Mouse (Mus musculus): Measurements from ENCODE around the gene Dera. TPM values are rescaled to one million over a fixed set of nuclear protein-coding genes. Genes with fewer than 3 reads are reported as not detected.

The Dera gene
- polyA plus RNA-seq, 1 experiment from 2014 or later: 65.1 TPM

DNA sequence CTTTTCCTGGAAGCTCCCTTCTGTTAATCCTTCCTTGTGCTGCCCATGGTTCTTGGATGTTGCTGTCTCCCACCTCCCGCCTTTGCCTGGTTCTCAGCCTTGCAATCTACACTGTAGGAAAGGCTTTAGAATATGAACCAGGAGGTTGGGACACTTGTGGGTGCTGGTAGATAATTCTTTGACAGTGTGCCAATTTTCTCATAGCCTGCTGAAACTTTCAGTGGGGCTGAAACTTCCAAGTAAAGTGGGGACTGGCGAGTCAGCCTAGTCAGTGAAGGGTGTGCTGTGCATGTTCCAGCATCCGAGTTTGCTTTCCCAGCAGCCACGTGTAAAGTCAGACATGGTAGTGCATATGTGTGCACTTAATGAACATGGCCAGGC, 2.1 kb upstream of the Dera start:
- no peaks in the 10 kb centered on the region for H3K27me3 ChIP-seq (ENCODE audit: control insufficient read depth, insufficient read depth, low read depth, low read length)
- H3K4me2 ChIP-seq (ENCODE audit: low read depth, low read length): no peak overlapping the region
- peaks cover 4% of the 10 kb centered on the region for H3K4me1 ChIP-seq (replicated peaks; ENCODE audit: control insufficient read depth, insufficient read depth, low read length)
- no peak overlapping the region for H3K9ac ChIP-seq (ENCODE audit: low read length)
- no peak for ATAC-seq (ENCODE audit: low read depth)
- 78% methylated on average over 4 of the region's 4 CpGs for WGBS
- no peak overlapping the region for H3K4me3 ChIP-seq (ENCODE audit: low read length)
- H3K9me3 ChIP-seq (ENCODE audit: control insufficient read depth, low read length): no peaks in the 10 kb centered on the region
- H3K36me3 ChIP-seq (ENCODE audit: control insufficient read depth, insufficient read depth, low read length): peaks cover 27% of the 10 kb centered on the region
- no peak overlapping the region for H3K27ac ChIP-seq (ENCODE audit: low read length)

DNA sequence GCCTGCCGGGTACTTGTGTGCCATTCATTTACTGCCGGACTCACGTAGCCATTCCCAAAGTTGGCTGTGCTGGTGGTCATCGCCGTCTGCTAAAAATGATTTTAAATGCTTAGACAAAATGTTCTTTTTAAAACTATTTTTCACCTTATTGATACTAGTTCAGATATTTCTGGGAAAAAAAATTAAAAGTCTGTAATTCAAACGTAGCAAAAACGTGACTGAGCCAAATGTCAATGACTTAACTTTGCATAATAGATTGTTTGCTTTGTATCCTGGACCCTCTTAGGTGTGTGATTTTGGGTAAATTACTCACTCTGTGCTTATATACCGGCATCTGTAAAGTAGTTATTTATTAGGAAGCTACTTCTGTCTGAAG, 499 bp downstream of the Dera start:
- peak overlapping the region; percentile 43; the same call in 1 of the 2 replicates for H3K27ac ChIP-seq (ENCODE audit: low read length)
- H3K4me3 ChIP-seq (ENCODE audit: low read length): peak overlapping the region; percentile 86
- peaks cover 10% of the 10 kb centered on the region for H3K36me3 ChIP-seq (ENCODE audit: control insufficient read depth, insufficient read depth, low read length)
- peaks cover 4% of the 10 kb centered on the region for H3K4me1 ChIP-seq (replicated peaks; ENCODE audit: control insufficient read depth, insufficient read depth, low read length)
- H3K4me2 ChIP-seq (ENCODE audit: low read depth, low read length): peak overlapping the region; percentile 77
- no peaks in the 10 kb centered on the region for H3K9me3 ChIP-seq (ENCODE audit: control insufficient read depth, low read length)
- H3K9ac ChIP-seq (ENCODE audit: low read length): peak overlapping the region; percentile 81
- no peaks in the 10 kb centered on the region for H3K27me3 ChIP-seq (ENCODE audit: control insufficient read depth, insufficient read depth, low read depth, low read length)
- WGBS: 1% methylated on average over 8 of the region's 8 CpGs
- ATAC-seq (ENCODE audit: low read depth): no peak

DNA sequence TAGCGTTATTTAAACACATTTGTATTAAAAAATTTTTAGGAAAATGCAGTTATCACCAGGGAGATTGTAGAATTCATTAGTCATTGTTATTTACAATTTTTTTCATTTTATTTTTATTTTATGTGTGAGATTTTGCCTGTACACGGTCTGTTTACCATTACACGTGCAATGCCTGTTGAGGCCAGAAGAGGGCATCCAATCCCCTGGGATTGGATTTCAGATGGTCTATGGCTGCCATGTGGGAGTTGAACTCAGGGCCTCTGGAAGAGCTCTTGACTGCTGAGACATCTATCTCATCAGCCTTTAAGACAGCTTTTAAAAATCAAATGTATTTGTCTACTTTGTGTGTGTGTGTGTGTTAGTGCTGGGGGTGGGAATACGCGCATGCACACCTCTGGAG, 2.0 kb downstream of the Dera start:
- peaks cover 4% of the 10 kb centered on the region for H3K4me1 ChIP-seq (replicated peaks; ENCODE audit: control insufficient read depth, insufficient read depth, low read length)
- H3K9me3 ChIP-seq (ENCODE audit: control insufficient read depth, low read length): no peaks in the 10 kb centered on the region
- peaks cover 2% of the 10 kb centered on the region; the same call in 1 of the 2 replicates for H3K36me3 ChIP-seq (ENCODE audit: control insufficient read depth, insufficient read depth, low read length)
- 66% methylated on average over 5 of the region's 5 CpGs for WGBS
- no peak overlapping the region for H3K27ac ChIP-seq (ENCODE audit: low read length)
- no peaks in the 10 kb centered on the region for H3K27me3 ChIP-seq (ENCODE audit: control insufficient read depth, insufficient read depth, low read depth, low read length)
- no peak overlapping the region for H3K9ac ChIP-seq (ENCODE audit: low read length)
- H3K4me2 ChIP-seq (ENCODE audit: low read depth, low read length): no peak overlapping the region
- no peak for ATAC-seq (ENCODE audit: low read depth)
- H3K4me3 ChIP-seq (ENCODE audit: low read length): no peak overlapping the region

DNA sequence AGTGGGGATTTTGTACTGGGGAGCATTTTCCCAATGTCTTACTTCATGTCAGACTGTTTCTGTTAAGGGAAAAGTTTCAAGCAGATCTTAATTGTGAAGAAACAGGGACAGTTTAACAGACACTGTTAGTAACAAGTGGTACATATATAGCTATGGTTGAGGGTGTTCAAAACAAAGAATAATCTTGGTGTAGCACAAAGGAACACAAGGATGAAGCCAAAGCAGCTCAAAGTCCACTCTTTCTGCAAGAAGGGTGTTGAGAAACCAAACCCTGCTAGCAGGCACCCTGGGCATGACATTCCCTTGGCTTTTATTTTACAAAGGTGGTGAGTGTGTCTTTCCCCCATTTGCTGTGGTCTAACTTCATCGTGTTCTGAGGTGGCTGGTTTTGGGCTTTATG, 3.5 kb downstream of the Dera start:
- H3K9me3 ChIP-seq (ENCODE audit: control insufficient read depth, low read length): no peaks in the 10 kb centered on the region
- H3K4me2 ChIP-seq (ENCODE audit: low read depth, low read length): no peak overlapping the region
- H3K9ac ChIP-seq (ENCODE audit: low read length): no peak overlapping the region
- no peak overlapping the region for H3K4me3 ChIP-seq (ENCODE audit: low read length)
- H3K27ac ChIP-seq (ENCODE audit: low read length): no peak overlapping the region
- H3K36me3 ChIP-seq (ENCODE audit: control insufficient read depth, insufficient read depth, low read length): no peaks in the 10 kb centered on the region
- no peak for ATAC-seq (ENCODE audit: low read depth)
- H3K27me3 ChIP-seq (ENCODE audit: control insufficient read depth, insufficient read depth, low read depth, low read length): no peaks in the 10 kb centered on the region
- 85% methylated on average over 1 of the region's 1 CpGs for WGBS
- H3K4me1 ChIP-seq (replicated peaks; ENCODE audit: control insufficient read depth, insufficient read depth, low read length): peaks cover 4% of the 10 kb centered on the region

DNA sequence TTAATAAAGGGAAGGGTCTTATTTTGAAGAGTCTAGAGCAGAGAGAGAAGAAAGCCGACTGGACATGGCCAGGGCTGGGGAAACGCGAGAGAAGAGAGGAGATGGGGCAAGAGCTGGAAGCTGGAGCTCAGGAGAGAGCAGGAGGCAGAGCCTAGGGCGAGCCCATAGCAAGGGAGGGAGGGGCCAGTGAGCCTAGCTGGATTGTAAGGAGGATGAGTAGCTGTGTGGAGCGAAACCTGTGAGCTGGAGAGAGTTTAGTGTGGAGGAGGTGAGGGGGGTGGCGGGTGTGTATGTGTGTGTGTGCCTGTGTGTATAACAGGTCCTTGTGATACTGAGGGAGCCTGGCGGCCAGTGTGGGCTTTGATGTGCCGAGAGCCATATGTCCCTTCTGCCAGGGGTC, 5.3 kb downstream of the Dera start:
- H3K27me3 ChIP-seq (ENCODE audit: control insufficient read depth, insufficient read depth, low read depth, low read length): no peaks in the 10 kb centered on the region
- WGBS: 32% methylated on average over 8 of the region's 8 CpGs
- H3K27ac ChIP-seq (ENCODE audit: low read length): no peak overlapping the region
- peak; percentile 50; the same call in 1 of the 2 replicates for ATAC-seq (ENCODE audit: low read depth)
- no peaks in the 10 kb centered on the region for H3K36me3 ChIP-seq (ENCODE audit: control insufficient read depth, insufficient read depth, low read length)
- peaks cover 4% of the 10 kb centered on the region for H3K4me1 ChIP-seq (replicated peaks; ENCODE audit: control insufficient read depth, insufficient read depth, low read length)
- H3K9me3 ChIP-seq (ENCODE audit: control insufficient read depth, low read length): no peaks in the 10 kb centered on the region
- H3K4me2 ChIP-seq (ENCODE audit: low read depth, low read length): no peak overlapping the region
- H3K4me3 ChIP-seq (ENCODE audit: low read length): no peak overlapping the region
- H3K9ac ChIP-seq (ENCODE audit: low read length): no peak overlapping the region

DNA sequence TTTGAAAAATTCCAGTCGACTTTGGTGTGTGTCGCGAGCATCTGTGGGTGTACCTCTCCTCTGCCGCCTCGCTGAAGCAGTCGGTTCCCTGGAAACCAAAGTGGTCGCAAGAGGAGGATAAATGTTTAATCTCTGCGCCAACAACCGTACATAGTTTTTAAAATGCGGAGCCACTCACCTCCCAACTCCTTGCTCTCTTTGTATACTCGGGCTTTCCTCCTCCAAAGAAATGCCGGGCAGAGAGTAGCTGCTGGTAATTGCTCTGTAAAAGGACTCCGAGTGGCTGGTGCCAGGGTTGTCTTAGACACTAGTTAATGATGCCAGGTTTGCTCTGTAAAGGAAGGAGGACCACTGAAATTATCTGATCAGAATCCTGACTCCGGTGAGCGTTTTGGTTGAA, 6.6 kb downstream of the Dera start:
- Histone ChIP-seq H3K27me3 (ENCODE audit: control insufficient read depth, insufficient read depth, low read depth, low read length) (no peaks in the 10 kb centered on the region), H3K9ac (ENCODE audit: low read length) (no peak overlapping the region), H3K9me3 (ENCODE audit: control insufficient read depth, low read length) (no peaks in the 10 kb centered on the region), H3K27ac (ENCODE audit: low read length) (peak overlapping the region; percentile 9; the same call in 1 of the 2 replicates), H3K4me1 (replicated peaks; ENCODE audit: control insufficient read depth, insufficient read depth, low read length) (0 out of 2 replicates have a peak, but pooled peaks cover 4% of the 10 kb centered on the region), H3K4me2 (ENCODE audit: low read depth, low read length) (no peak overlapping the region), H3K4me3 (ENCODE audit: low read length) (no peak overlapping the region), H3K36me3 (ENCODE audit: control insufficient read depth, insufficient read depth, low read length) (no peaks in the 10 kb centered on the region)
- ATAC-seq (ENCODE audit: low read depth): no peak
- 50% methylated on average over 15 of the region's 15 CpGs for WGBS

DNA sequence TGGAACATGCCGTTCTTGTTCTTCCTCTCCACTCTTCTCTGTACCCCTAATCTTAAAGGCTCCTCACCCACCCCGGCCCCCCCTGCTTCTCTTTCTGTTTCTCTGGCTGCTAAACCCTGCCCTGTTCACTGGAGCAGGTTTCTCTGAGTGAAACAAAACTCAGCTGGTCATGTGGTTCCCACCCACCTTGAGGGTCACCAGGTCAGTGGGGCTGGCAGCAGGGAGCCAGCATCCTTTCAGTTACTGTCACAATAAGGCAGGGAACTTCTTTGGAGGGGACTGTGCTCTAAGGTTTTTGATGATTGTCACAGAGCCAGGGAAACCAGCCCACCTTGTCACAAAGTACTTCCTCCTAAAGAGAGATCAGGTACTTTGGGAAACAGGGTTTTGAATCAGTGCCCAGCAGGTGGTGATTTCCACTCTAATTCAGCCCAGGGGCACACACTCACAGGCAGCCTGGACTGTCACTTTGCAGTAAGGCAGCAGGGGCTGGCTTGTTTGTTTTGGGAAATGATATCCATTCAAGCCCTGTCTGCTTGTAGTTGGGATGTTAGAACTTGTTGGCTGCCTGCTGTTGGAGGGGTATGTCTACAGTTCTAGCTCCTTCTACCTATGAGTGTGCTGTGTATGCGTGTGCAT, 10.3 kb downstream of the Dera start:
- Histone ChIP-seq H3K9ac (ENCODE audit: low read length) (no peak overlapping the region), H3K4me3 (ENCODE audit: low read length) (no peak overlapping the region), H3K4me2 (ENCODE audit: low read depth, low read length) (no peak overlapping the region), H3K9me3 (ENCODE audit: control insufficient read depth, low read length) (no peaks in the 10 kb centered on the region), H3K4me1 (replicated peaks; ENCODE audit: control insufficient read depth, insufficient read depth, low read length) (0 out of 2 replicates have a peak, but pooled peaks cover 4% of the 10 kb centered on the region), H3K27ac (ENCODE audit: low read length) (no peak overlapping the region), H3K27me3 (ENCODE audit: control insufficient read depth, insufficient read depth, low read depth, low read length) (no peaks in the 10 kb centered on the region), H3K36me3 (ENCODE audit: control insufficient read depth, insufficient read depth, low read length) (no peaks in the 10 kb centered on the region)
- 0 out of 2 replicates have a peak, but pooled peaks have one; percentile 17 for ATAC-seq (ENCODE audit: low read depth)
- WGBS: 41% methylated on average over 3 of the region's 3 CpGs

DNA sequence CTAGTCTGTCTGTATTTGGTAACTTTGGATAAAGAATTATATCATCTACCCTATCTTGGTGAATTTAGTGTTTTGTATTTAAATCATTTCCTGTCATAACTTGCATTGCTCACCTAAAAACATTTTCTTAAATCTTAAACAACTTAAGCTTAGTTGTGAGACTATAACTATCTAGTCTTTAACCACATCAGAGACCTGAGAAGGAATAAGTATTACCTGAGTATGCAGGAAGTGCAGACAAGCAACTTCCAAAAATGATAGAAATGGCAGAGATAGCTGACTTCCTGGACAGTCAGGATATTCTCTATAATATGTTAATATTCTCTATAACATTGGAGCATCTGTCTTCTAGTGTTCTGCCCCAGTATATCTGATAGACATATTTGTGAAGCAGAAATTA, 11.8 kb downstream of the Dera start:
- H3K4me2 ChIP-seq (ENCODE audit: low read depth, low read length): no peak overlapping the region
- no peaks in the 10 kb centered on the region for H3K36me3 ChIP-seq (ENCODE audit: control insufficient read depth, insufficient read depth, low read length)
- no peak overlapping the region for H3K9ac ChIP-seq (ENCODE audit: low read length)
- 0 out of 2 replicates have a peak, but pooled peaks cover 4% of the 10 kb centered on the region for H3K4me1 ChIP-seq (replicated peaks; ENCODE audit: control insufficient read depth, insufficient read depth, low read length)
- H3K27me3 ChIP-seq (ENCODE audit: control insufficient read depth, insufficient read depth, low read depth, low read length): no peaks in the 10 kb centered on the region
- no peak for ATAC-seq (ENCODE audit: low read depth)
- H3K4me3 ChIP-seq (ENCODE audit: low read length): no peak overlapping the region
- H3K9me3 ChIP-seq (ENCODE audit: control insufficient read depth, low read length): no peaks in the 10 kb centered on the region
- no peak overlapping the region for H3K27ac ChIP-seq (ENCODE audit: low read length)

DNA sequence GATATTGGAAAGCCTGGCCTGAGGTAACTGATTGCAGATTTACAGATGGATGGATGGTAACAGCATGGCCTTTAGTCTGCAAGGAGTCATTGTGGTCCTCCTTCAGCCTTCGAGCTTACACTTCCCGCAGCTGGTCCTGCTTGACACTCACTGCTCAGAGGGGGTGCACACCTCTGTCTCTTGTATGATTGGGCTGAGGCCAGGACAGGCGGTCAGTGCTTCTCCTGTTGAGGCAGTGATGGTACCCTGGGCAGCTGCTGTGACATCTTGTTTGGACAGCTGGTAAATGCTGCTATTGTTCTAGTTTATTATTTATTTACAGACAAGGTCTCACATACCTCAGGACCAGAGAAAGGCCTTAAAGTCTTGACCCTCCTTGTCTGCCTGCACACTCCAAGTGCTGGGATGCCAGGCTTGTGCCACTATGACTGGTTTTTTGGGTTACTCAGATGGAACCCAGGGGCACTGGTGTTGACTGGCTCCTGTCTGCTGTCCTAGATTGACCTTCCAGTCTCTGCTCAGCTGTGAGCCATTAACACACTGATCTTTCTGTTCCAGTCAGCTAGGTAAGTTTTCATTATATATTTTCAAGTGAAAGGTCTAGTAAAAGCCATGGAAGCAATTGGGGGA, 17.4 kb downstream of the Dera start:
- H3K27me3 ChIP-seq (ENCODE audit: control insufficient read depth, insufficient read depth, low read depth, low read length): no peaks in the 10 kb centered on the region
- H3K9me3 ChIP-seq (ENCODE audit: control insufficient read depth, low read length): no peaks in the 10 kb centered on the region
- no peaks in the 10 kb centered on the region for H3K36me3 ChIP-seq (ENCODE audit: control insufficient read depth, insufficient read depth, low read length)
- 51% methylated on average over 3 of the region's 3 CpGs for WGBS
- no peak for ATAC-seq (ENCODE audit: low read depth)
- no peak overlapping the region for H3K27ac ChIP-seq (ENCODE audit: low read length)
- H3K4me2 ChIP-seq (ENCODE audit: low read depth, low read length): no peak overlapping the region
- H3K9ac ChIP-seq (ENCODE audit: low read length): no peak overlapping the region
- H3K4me1 ChIP-seq (replicated peaks; ENCODE audit: control insufficient read depth, insufficient read depth, low read length): no peaks in the 10 kb centered on the region
- no peak overlapping the region for H3K4me3 ChIP-seq (ENCODE audit: low read length)

All from lung, embryonic 16.5 days (tissue).